Mouse (Mus musculus): ENCODE results near the gene Islr2. TPM values are rescaled to one million over a fixed set of nuclear protein-coding genes. Genes with fewer than 3 reads are reported as not detected.
A peak's percentile ranks its signal among the peaks of the same experiment; 100 is the strongest.

The Islr2 gene
- polyA plus RNA-seq, 1 experiment from 2014 or later = 1.5 TPM

- no peaks in the 10 kb centered on the region for H3K9me3 ChIP-seq
- no peaks in the 10 kb centered on the region for H3K27me3 ChIP-seq
- no peak overlapping the region for H3K4me3 ChIP-seq
- H3K9ac ChIP-seq = no peak overlapping the region
- no peak overlapping the region for H3K4me2 ChIP-seq
- H3K36me3 ChIP-seq = peaks cover 10% of the 10 kb centered on the region; the same call in 1 of the 2 replicates
- peaks cover 32% of the 10 kb centered on the region for H3K4me1 ChIP-seq
- no peak overlapping the region for H3K27ac ChIP-seq
- WGBS = 57% methylated on average over 5 of the region's 5 CpGs
- no peak for ATAC-seq (ENCODE audit: insufficient number of reproducible peaks, low FRiP score, low TSS enrichment, low read depth)
These were observed 38.6 kb upstream of the Islr2 start for GRCm38 (mm10) chr9:58242696-58243095.

GRCm38 (mm10) chr9:58241780-58242485 is 37.8 kb upstream of the Islr2 start:
- no peak overlapping the region for H3K4me2 ChIP-seq
- peaks cover 10% of the 10 kb centered on the region; the same call in 1 of the 2 replicates for H3K36me3 ChIP-seq
- ATAC-seq (ENCODE audit: insufficient number of reproducible peaks, low FRiP score, low TSS enrichment, low read depth) = no peak
- H3K4me1 ChIP-seq = peaks cover 24% of the 10 kb centered on the region
- no peak overlapping the region for H3K4me3 ChIP-seq
- no peaks in the 10 kb centered on the region for H3K9me3 ChIP-seq
- WGBS = 34% methylated on average over 9 of the region's 9 CpGs
- H3K27me3 ChIP-seq = no peaks in the 10 kb centered on the region
- no peak overlapping the region for H3K27ac ChIP-seq
- H3K9ac ChIP-seq = no peak overlapping the region

- H3K4me3 ChIP-seq = no peak overlapping the region
- peaks cover 15% of the 10 kb centered on the region for H3K4me1 ChIP-seq
- H3K9me3 ChIP-seq = no peaks in the 10 kb centered on the region
- no peak overlapping the region for H3K4me2 ChIP-seq
- no peak overlapping the region for H3K27ac ChIP-seq
- H3K36me3 ChIP-seq = peaks cover 49% of the 10 kb centered on the region
- ATAC-seq (ENCODE audit: insufficient number of reproducible peaks, low FRiP score, low TSS enrichment, low read depth) = no peak
- WGBS = 98% methylated on average over 28 of the region's 28 CpGs
- no peak overlapping the region for H3K9ac ChIP-seq
- H3K27me3 ChIP-seq = no peaks in the 10 kb centered on the region
These were observed 30.4 kb upstream of the Islr2 start for GRCm38 (mm10) chr9:58234502-58235015.

- Histone ChIP-seq H3K27ac (peak overlapping the region; percentile 35), H3K27me3 (no peaks in the 10 kb centered on the region), H3K9ac (no peak overlapping the region), H3K4me1 (peaks cover 15% of the 10 kb centered on the region), H3K4me3 (no peak overlapping the region), H3K4me2 (no peak overlapping the region), H3K36me3 (peaks cover 70% of the 10 kb centered on the region), H3K9me3 (no peaks in the 10 kb centered on the region)
- WGBS = 49% methylated on average over 5 of the region's 5 CpGs
- ATAC-seq (ENCODE audit: insufficient number of reproducible peaks, low FRiP score, low TSS enrichment, low read depth) = no peak
These were observed 28.3 kb upstream of the Islr2 start for GRCm38 (mm10) chr9:58232374-58232773.

GRCm38 (mm10) chr9:58231746-58232145 is 27.6 kb upstream of the Islr2 start:
- H3K27ac ChIP-seq = peak overlapping the region; percentile 35
- WGBS = 45% methylated on average over 6 of the region's 6 CpGs
- no peak for ATAC-seq (ENCODE audit: insufficient number of reproducible peaks, low FRiP score, low TSS enrichment, low read depth)
- H3K36me3 ChIP-seq = peaks cover 74% of the 10 kb centered on the region
- H3K9ac ChIP-seq = no peak overlapping the region
- no peaks in the 10 kb centered on the region for H3K9me3 ChIP-seq
- H3K27me3 ChIP-seq = no peaks in the 10 kb centered on the region
- H3K4me3 ChIP-seq = no peak overlapping the region
- peaks cover 15% of the 10 kb centered on the region for H3K4me1 ChIP-seq
- no peak overlapping the region for H3K4me2 ChIP-seq

- H3K27ac ChIP-seq = no peak overlapping the region
- ATAC-seq (ENCODE audit: insufficient number of reproducible peaks, low FRiP score, low TSS enrichment, low read depth) = no peak
- no peaks in the 10 kb centered on the region for H3K27me3 ChIP-seq
- no peak overlapping the region for H3K4me3 ChIP-seq
- WGBS = 91% methylated on average over 9 of the region's 9 CpGs
- no peak overlapping the region for H3K9ac ChIP-seq
- no peaks in the 10 kb centered on the region for H3K9me3 ChIP-seq
- peaks cover 75% of the 10 kb centered on the region for H3K36me3 ChIP-seq
- H3K4me2 ChIP-seq = no peak overlapping the region
- H3K4me1 ChIP-seq = peaks cover 15% of the 10 kb centered on the region
These were observed 24.8 kb upstream of the Islr2 start for GRCm38 (mm10) chr9:58228777-58229466.

- H3K4me3 ChIP-seq = no peak overlapping the region
- no peaks in the 10 kb centered on the region for H3K9me3 ChIP-seq
- H3K9ac ChIP-seq = no peak overlapping the region
- H3K36me3 ChIP-seq = peaks cover 76% of the 10 kb centered on the region
- ATAC-seq (ENCODE audit: insufficient number of reproducible peaks, low FRiP score, low TSS enrichment, low read depth) = no peak
- WGBS = 64% methylated on average over 9 of the region's 9 CpGs
- no peak overlapping the region for H3K4me2 ChIP-seq
- no peaks in the 10 kb centered on the region for H3K4me1 ChIP-seq
- no peak overlapping the region for H3K27ac ChIP-seq
- no peaks in the 10 kb centered on the region for H3K27me3 ChIP-seq
These were observed 22.1 kb upstream of the Islr2 start for GRCm38 (mm10) chr9:58225915-58226913.

GRCm38 (mm10) chr9:58224356-58224755 is 20.2 kb upstream of the Islr2 start:
- Histone ChIP-seq H3K36me3 (peaks cover 68% of the 10 kb centered on the region), H3K4me1 (peaks cover 9% of the 10 kb centered on the region), H3K4me3 (no peak overlapping the region), H3K27me3 (no peaks in the 10 kb centered on the region), H3K27ac (no peak overlapping the region), H3K9ac (no peak overlapping the region), H3K4me2 (no peak overlapping the region), H3K9me3 (no peaks in the 10 kb centered on the region)
- no peak for ATAC-seq (ENCODE audit: insufficient number of reproducible peaks, low FRiP score, low TSS enrichment, low read depth)
- WGBS = 86% methylated on average over 2 of the region's 2 CpGs

- H3K4me1 ChIP-seq = peaks cover 9% of the 10 kb centered on the region
- peaks cover 40% of the 10 kb centered on the region for H3K36me3 ChIP-seq
- H3K27me3 ChIP-seq = no peaks in the 10 kb centered on the region
- 0 out of 2 replicates have a peak, but pooled peaks have one; percentile 32 for ATAC-seq (ENCODE audit: insufficient number of reproducible peaks, low FRiP score, low TSS enrichment, low read depth)
- H3K4me2 ChIP-seq = no peak overlapping the region
- 53% methylated on average over 24 of the region's 24 CpGs for WGBS
- no peaks in the 10 kb centered on the region for H3K9me3 ChIP-seq
- no peak overlapping the region for H3K27ac ChIP-seq
- H3K9ac ChIP-seq = no peak overlapping the region
- H3K4me3 ChIP-seq = no peak overlapping the region
These were observed 16.2 kb upstream of the Islr2 start for GRCm38 (mm10) chr9:58220218-58220903.

- Histone ChIP-seq H3K9me3 (no peaks in the 10 kb centered on the region), H3K9ac (no peak overlapping the region), H3K27ac (no peak overlapping the region), H3K27me3 (no peaks in the 10 kb centered on the region), H3K4me3 (no peak overlapping the region), H3K36me3 (peaks cover 30% of the 10 kb centered on the region), H3K4me2 (no peak overlapping the region), H3K4me1 (peaks cover 20% of the 10 kb centered on the region)
- ATAC-seq (ENCODE audit: insufficient number of reproducible peaks, low FRiP score, low TSS enrichment, low read depth) = no peak
- WGBS = 95% methylated on average over 3 of the region's 3 CpGs
These were observed 14.4 kb upstream of the Islr2 start for GRCm38 (mm10) chr9:58218539-58218938.

- H3K9me3 ChIP-seq = no peaks in the 10 kb centered on the region
- H3K4me2 ChIP-seq = no peak overlapping the region
- H3K27me3 ChIP-seq = no peaks in the 10 kb centered on the region; the same call in 1 of the 2 replicates
- peaks cover 20% of the 10 kb centered on the region for H3K4me1 ChIP-seq
- H3K9ac ChIP-seq = no peak overlapping the region
- no peak overlapping the region for H3K27ac ChIP-seq
- peaks cover 10% of the 10 kb centered on the region for H3K36me3 ChIP-seq
- WGBS = 55% methylated on average over 6 of the region's 6 CpGs
- no peak overlapping the region for H3K4me3 ChIP-seq
- ATAC-seq (ENCODE audit: insufficient number of reproducible peaks, low FRiP score, low TSS enrichment, low read depth) = no peak
These were observed 12.3 kb upstream of the Islr2 start for GRCm38 (mm10) chr9:58216402-58216801.
